Mouse (Mus musculus): ENCODE data around the gene Casc4. TPM values are rescaled to one million over a fixed set of nuclear protein-coding genes. Genes with fewer than 3 reads are reported as not detected.

Casc4 gene
- total RNA-seq (2022) = 1 to 10 TPM; 4.8 to 5.9 (median 5.6) TPM

- peak; percentile 67 to 73 for DNase-seq (ENCODE audit: low spot score in 2 of 2)
These were observed at the start of gene Casc4 for GRCm38 (mm10) chr2:121866632-121867050. Casc4 (plus strand) TSS chr2:121866970.

- DNase-seq (ENCODE audit: low spot score in 2 of 2) = no peak
These were observed 45.0 kb upstream of the Casc4 start for GRCm38 (mm10) chr2:121821787-121822186.

- DNase-seq (ENCODE audit: low spot score in 2 of 2) = no peak
These were observed 42.1 kb upstream of the Casc4 start for GRCm38 (mm10) chr2:121824653-121825052.

GRCm38 (mm10) chr2:121826189-121826588, 40.6 kb upstream of the Casc4 start:
- DNase-seq (ENCODE audit: low spot score in 2 of 2) = no peak

GRCm38 (mm10) chr2:121828411-121828810, 38.4 kb upstream of the Casc4 start:
- DNase-seq (ENCODE audit: low spot score in 2 of 2) = no peak

GRCm38 (mm10) chr2:121832484-121832894, 34.3 kb upstream of the Casc4 start:
- DNase-seq (ENCODE audit: low spot score in 2 of 2) = no peak

GRCm38 (mm10) chr2:121834926-121835325, 31.8 kb upstream of the Casc4 start:
- no peak for DNase-seq (ENCODE audit: low spot score in 2 of 2)

GRCm38 (mm10) chr2:121841453-121841852, 25.3 kb upstream of the Casc4 start:
- no peak for DNase-seq (ENCODE audit: low spot score in 2 of 2)

- DNase-seq (ENCODE audit: low spot score in 2 of 2) = no peak
These were observed 24.5 kb upstream of the Casc4 start for GRCm38 (mm10) chr2:121842249-121842648.

GRCm38 (mm10) chr2:121846050-121846449, 20.7 kb upstream of the Casc4 start:
- DNase-seq (ENCODE audit: low spot score in 2 of 2) = no peak

GRCm38 (mm10) chr2:121852045-121852444, 14.7 kb upstream of the Casc4 start:
- no peak for DNase-seq (ENCODE audit: low spot score in 2 of 2)

GRCm38 (mm10) chr2:121853974-121854373, 12.8 kb upstream of the Casc4 start:
- DNase-seq (ENCODE audit: low spot score in 2 of 2) = no peak

GRCm38 (mm10) chr2:121859380-121859980, 7.3 kb upstream of the Casc4 start:
- DNase-seq (ENCODE audit: low spot score in 2 of 2) = no peak

- no peak for DNase-seq (ENCODE audit: low spot score in 2 of 2)
These were observed 634 bp upstream of the Casc4 start for GRCm38 (mm10) chr2:121866071-121866601.

- peak; percentile 8 to 21 for DNase-seq (ENCODE audit: low spot score in 2 of 2)
These were observed 520 bp downstream of the Casc4 start for GRCm38 (mm10) chr2:121867051-121867928.

- DNase-seq (ENCODE audit: low spot score in 2 of 2) = no peak
These were observed 12.7 kb downstream of the Casc4 start for GRCm38 (mm10) chr2:121879506-121879905.

- no peak for DNase-seq (ENCODE audit: low spot score in 2 of 2)
These were observed 18.8 kb downstream of the Casc4 start for GRCm38 (mm10) chr2:121885509-121886106.

- no peak for DNase-seq (ENCODE audit: low spot score in 2 of 2)
These were observed 19.6 kb downstream of the Casc4 start for GRCm38 (mm10) chr2:121886406-121886805.

GRCm38 (mm10) chr2:121888720-121889497, 22.1 kb downstream of the Casc4 start:
- no peak for DNase-seq (ENCODE audit: low spot score in 2 of 2)

GRCm38 (mm10) chr2:121895261-121895660, 28.5 kb downstream of the Casc4 start:
- DNase-seq (ENCODE audit: low spot score in 2 of 2) = no peak

GRCm38 (mm10) chr2:121896825-121897224, 30.1 kb downstream of the Casc4 start:
- no peak for DNase-seq (ENCODE audit: low spot score in 2 of 2)
